Mouse (Mus musculus) megakaryocyte, embryonic 14.5 days (primary cell): ENCODE results near the gene Acer3.

Source experiments
- FLI1 ChIP-seq: IDR thresholded peaks from 2 replicates; pipeline ENCODE4 v1.6.1; 2012; ENCODE audit warnings: low read length, inconsistent platforms, mixed read lengths
- GATA1 ChIP-seq: IDR thresholded peaks from 3 replicates; pipeline ENCODE4 v1.6.1; 2012; ENCODE audit warnings: mixed read lengths, low read length, inconsistent platforms, borderline replicate concordance

- TF ChIP-seq GATA1, result no peak
- TF ChIP-seq FLI1, result no peak
These were observed 7.3 kb upstream of the Acer3 start for GRCm38 (mm10) chr7:98328311-98328710.
